Mouse (Mus musculus) ES-E14 (cell line): ENCODE measurements at regions not wholly inside any gene's neighbourhood (a gene's known extent, or its start where the extent isn't known, plus 50 kb on each side); places are given as distances from the start of the nearest gene placed in this dataset.

Experiments
- HCFC1 ChIP-seq: IDR thresholded peaks from 2 replicates; pipeline ENCODE4 v1.6.1; 2012; ENCODE audit warnings: low read length, inconsistent platforms, borderline replicate concordance; ENCODE audit not compliant: insufficient read depth
- ZC3H11A ChIP-seq: IDR thresholded peaks from 2 replicates; pipeline ENCODE4 v1.6.1; 2012; ENCODE audit warnings: low read depth, mild to moderate bottlenecking, inconsistent platforms, low read length, borderline replicate concordance
- ZNF384 ChIP-seq: IDR thresholded peaks from 2 replicates; pipeline ENCODE4 v1.6.1; 2012; ENCODE audit warnings: low read depth, low read length, inconsistent platforms

DNA sequence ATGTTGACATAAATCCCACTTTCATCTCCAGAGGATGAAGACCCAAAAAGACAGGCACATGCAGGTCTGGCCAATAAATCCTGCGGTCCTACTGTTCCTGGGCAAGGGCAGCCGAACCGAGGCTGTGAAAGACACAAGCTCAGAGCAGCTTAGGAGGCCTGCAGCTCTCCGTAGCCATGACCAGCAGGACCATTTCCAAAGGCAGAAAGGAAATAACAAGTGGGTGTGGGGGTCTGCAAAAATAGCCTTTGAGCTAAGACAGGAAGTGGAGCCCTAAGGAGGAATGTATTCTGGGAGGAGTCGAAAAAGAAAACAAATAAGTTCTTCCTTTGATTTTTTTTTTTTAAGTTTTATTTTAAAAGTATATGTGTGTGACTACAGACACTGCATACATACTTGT, 330.1 kb downstream of the 1700129C05Rik start:
- TF ChIP-seq HCFC1 (no peak), ZC3H11A (no peak), ZNF384 (no peak)
